Mouse (Mus musculus): ENCODE data around the gene Kcnip1. TPM values are rescaled to one million over a fixed set of nuclear protein-coding genes. Genes with fewer than 3 reads are reported as not detected.

Kcnip1 gene
- 14.4 and 15.5 TPM in 2 replicates for polyA plus RNA-seq (2014; fragmentation: Nextera tagmentation; extraction: Ambion mirVana)

GRCm38 (mm10) chr11:33992938-33993337, at the start of gene Kcnip1:
Gene Kcnip1 (minus strand): TSS chr11:33993152.
- H3K4me2 ChIP-seq (replicated peaks; ENCODE audit: low read depth, low read length) = no peak within 1 kb of the TSS
- peaks cover 2% of the 10 kb centered on the region; the same call in 1 of the 2 replicates for H3K4me1 ChIP-seq (replicated peaks; ENCODE audit: control insufficient read depth, insufficient read depth, low read length)
- no peak within 1 kb of the TSS for H3K4me3 ChIP-seq (ENCODE audit: low read depth, low read length)
- no peak within 1 kb of the TSS for H3K27ac ChIP-seq (ENCODE audit: low read depth, low read length)
- no peak for ATAC-seq (ENCODE audit: low FRiP score)
- H3K9me3 ChIP-seq (ENCODE audit: control insufficient read depth, low read length) = no peaks in the 10 kb centered on the region
- H3K36me3 ChIP-seq (ENCODE audit: control insufficient read depth, insufficient read depth, low read length) = no peaks in the 10 kb centered on the region
- no peak for DNase-seq (ENCODE audit: low spot score)
- WGBS = 35% methylated on average over 12 of the region's 12 CpGs
- H3K9ac ChIP-seq (ENCODE audit: low read depth, low read length) = no peak within 1 kb of the TSS
- no peaks in the 10 kb centered on the region for H3K27me3 ChIP-seq (ENCODE audit: control insufficient read depth, insufficient read depth, low read length)

GRCm38 (mm10) chr11:34040061-34040460, 47.1 kb upstream of the Kcnip1 start:
- Histone ChIP-seq H3K4me2 (replicated peaks; ENCODE audit: low read depth, low read length) (no peak overlapping the region), H3K4me1 (replicated peaks; ENCODE audit: control insufficient read depth, insufficient read depth, low read length) (no peaks in the 10 kb centered on the region), H3K9ac (ENCODE audit: low read depth, low read length) (no peak overlapping the region), H3K9me3 (ENCODE audit: control insufficient read depth, low read length) (no peaks in the 10 kb centered on the region), H3K27me3 (ENCODE audit: control insufficient read depth, insufficient read depth, low read length) (no peaks in the 10 kb centered on the region), H3K4me3 (ENCODE audit: low read depth, low read length) (no peak overlapping the region), H3K36me3 (ENCODE audit: control insufficient read depth, insufficient read depth, low read length) (no peaks in the 10 kb centered on the region), H3K27ac (ENCODE audit: low read depth, low read length) (no peak overlapping the region)
- 87% methylated on average over 5 of the region's 5 CpGs for WGBS
- ATAC-seq (ENCODE audit: low FRiP score) = no peak
- DNase-seq (ENCODE audit: low spot score) = no peak

GRCm38 (mm10) chr11:34035909-34036658, 43.1 kb upstream of the Kcnip1 start:
- H3K9me3 ChIP-seq (ENCODE audit: control insufficient read depth, low read length) = no peaks in the 10 kb centered on the region
- no peak overlapping the region for H3K4me2 ChIP-seq (replicated peaks; ENCODE audit: low read depth, low read length)
- WGBS = 80% methylated on average over 5 of the region's 5 CpGs
- DNase-seq (ENCODE audit: low spot score) (no peak), ATAC-seq (ENCODE audit: low FRiP score) (no peak)
- no peak overlapping the region for H3K27ac ChIP-seq (ENCODE audit: low read depth, low read length)
- H3K9ac ChIP-seq (ENCODE audit: low read depth, low read length) = no peak overlapping the region
- H3K27me3 ChIP-seq (ENCODE audit: control insufficient read depth, insufficient read depth, low read length) = no peaks in the 10 kb centered on the region
- no peaks in the 10 kb centered on the region for H3K4me1 ChIP-seq (replicated peaks; ENCODE audit: control insufficient read depth, insufficient read depth, low read length)
- H3K36me3 ChIP-seq (ENCODE audit: control insufficient read depth, insufficient read depth, low read length) = no peaks in the 10 kb centered on the region
- H3K4me3 ChIP-seq (ENCODE audit: low read depth, low read length) = no peak overlapping the region

- Histone ChIP-seq H3K9ac (ENCODE audit: low read depth, low read length) (no peak overlapping the region), H3K36me3 (ENCODE audit: control insufficient read depth, insufficient read depth, low read length) (no peaks in the 10 kb centered on the region), H3K4me1 (replicated peaks; ENCODE audit: control insufficient read depth, insufficient read depth, low read length) (no peaks in the 10 kb centered on the region), H3K27ac (ENCODE audit: low read depth, low read length) (no peak overlapping the region), H3K9me3 (ENCODE audit: control insufficient read depth, low read length) (no peaks in the 10 kb centered on the region), H3K4me2 (replicated peaks; ENCODE audit: low read depth, low read length) (no peak overlapping the region), H3K27me3 (ENCODE audit: control insufficient read depth, insufficient read depth, low read length) (no peaks in the 10 kb centered on the region), H3K4me3 (ENCODE audit: low read depth, low read length) (no peak overlapping the region)
- ATAC-seq (ENCODE audit: low FRiP score) (no peak), DNase-seq (ENCODE audit: low spot score) (no peak)
- 83% methylated on average over 2 of the region's 2 CpGs for WGBS
These were observed 41.8 kb upstream of the Kcnip1 start for GRCm38 (mm10) chr11:34034794-34035193.

GRCm38 (mm10) chr11:34034008-34034505, 41.1 kb upstream of the Kcnip1 start:
- no peaks in the 10 kb centered on the region for H3K27me3 ChIP-seq (ENCODE audit: control insufficient read depth, insufficient read depth, low read length)
- ATAC-seq (ENCODE audit: low FRiP score) (no peak), DNase-seq (ENCODE audit: low spot score) (no peak)
- WGBS = 91% methylated on average over 5 of the region's 5 CpGs
- no peaks in the 10 kb centered on the region for H3K9me3 ChIP-seq (ENCODE audit: control insufficient read depth, low read length)
- H3K9ac ChIP-seq (ENCODE audit: low read depth, low read length) = no peak overlapping the region
- H3K36me3 ChIP-seq (ENCODE audit: control insufficient read depth, insufficient read depth, low read length) = no peaks in the 10 kb centered on the region
- H3K27ac ChIP-seq (ENCODE audit: low read depth, low read length) = no peak overlapping the region
- H3K4me2 ChIP-seq (replicated peaks; ENCODE audit: low read depth, low read length) = no peak overlapping the region
- H3K4me1 ChIP-seq (replicated peaks; ENCODE audit: control insufficient read depth, insufficient read depth, low read length) = no peaks in the 10 kb centered on the region
- H3K4me3 ChIP-seq (ENCODE audit: low read depth, low read length) = no peak overlapping the region

- H3K9me3 ChIP-seq (ENCODE audit: control insufficient read depth, low read length) = no peaks in the 10 kb centered on the region
- WGBS = 67% methylated on average over 8 of the region's 8 CpGs
- H3K36me3 ChIP-seq (ENCODE audit: control insufficient read depth, insufficient read depth, low read length) = no peaks in the 10 kb centered on the region
- no peaks in the 10 kb centered on the region for H3K4me1 ChIP-seq (replicated peaks; ENCODE audit: control insufficient read depth, insufficient read depth, low read length)
- no peak overlapping the region for H3K9ac ChIP-seq (ENCODE audit: low read depth, low read length)
- no peak for DNase-seq (ENCODE audit: low spot score)
- H3K27me3 ChIP-seq (ENCODE audit: control insufficient read depth, insufficient read depth, low read length) = no peaks in the 10 kb centered on the region
- no peak overlapping the region for H3K4me2 ChIP-seq (replicated peaks; ENCODE audit: low read depth, low read length)
- H3K27ac ChIP-seq (ENCODE audit: low read depth, low read length) = no peak overlapping the region
- ATAC-seq (ENCODE audit: low FRiP score) = no peak
- H3K4me3 ChIP-seq (ENCODE audit: low read depth, low read length) = no peak overlapping the region
These were observed 38.3 kb upstream of the Kcnip1 start for GRCm38 (mm10) chr11:34031015-34031805.

GRCm38 (mm10) chr11:34029658-34030057, 36.7 kb upstream of the Kcnip1 start:
- no peaks in the 10 kb centered on the region for H3K4me1 ChIP-seq (replicated peaks; ENCODE audit: control insufficient read depth, insufficient read depth, low read length)
- 78% methylated on average over 5 of the region's 5 CpGs for WGBS
- DNase-seq (ENCODE audit: low spot score) (no peak), ATAC-seq (ENCODE audit: low FRiP score) (no peak)
- H3K36me3 ChIP-seq (ENCODE audit: control insufficient read depth, insufficient read depth, low read length) = no peaks in the 10 kb centered on the region
- no peak overlapping the region for H3K27ac ChIP-seq (ENCODE audit: low read depth, low read length)
- H3K27me3 ChIP-seq (ENCODE audit: control insufficient read depth, insufficient read depth, low read length) = no peaks in the 10 kb centered on the region
- no peak overlapping the region for H3K4me3 ChIP-seq (ENCODE audit: low read depth, low read length)
- no peaks in the 10 kb centered on the region for H3K9me3 ChIP-seq (ENCODE audit: control insufficient read depth, low read length)
- no peak overlapping the region for H3K9ac ChIP-seq (ENCODE audit: low read depth, low read length)
- no peak overlapping the region for H3K4me2 ChIP-seq (replicated peaks; ENCODE audit: low read depth, low read length)

- no peaks in the 10 kb centered on the region for H3K27me3 ChIP-seq (ENCODE audit: control insufficient read depth, insufficient read depth, low read length)
- H3K9me3 ChIP-seq (ENCODE audit: control insufficient read depth, low read length) = no peaks in the 10 kb centered on the region
- DNase-seq (ENCODE audit: low spot score) (no peak), ATAC-seq (ENCODE audit: low FRiP score) (no peak)
- no peak overlapping the region for H3K27ac ChIP-seq (ENCODE audit: low read depth, low read length)
- 96% methylated on average over 1 of the region's 1 CpGs for WGBS
- no peak overlapping the region for H3K4me3 ChIP-seq (ENCODE audit: low read depth, low read length)
- H3K36me3 ChIP-seq (ENCODE audit: control insufficient read depth, insufficient read depth, low read length) = no peaks in the 10 kb centered on the region
- no peaks in the 10 kb centered on the region for H3K4me1 ChIP-seq (replicated peaks; ENCODE audit: control insufficient read depth, insufficient read depth, low read length)
- no peak overlapping the region for H3K4me2 ChIP-seq (replicated peaks; ENCODE audit: low read depth, low read length)
- no peak overlapping the region for H3K9ac ChIP-seq (ENCODE audit: low read depth, low read length)
These were observed 32.1 kb upstream of the Kcnip1 start for GRCm38 (mm10) chr11:34025091-34025490.

Measured in hindbrain, embryonic 11.5 days (tissue).